Mouse (Mus musculus): ENCODE data around the gene Tas2r125.
"Not testable (repeated sequence)": the region's sequence is repeated elsewhere in the genome, so short reads cannot be mapped to it uniquely, and the experiment has no call there.

The Tas2r125 gene

GRCm38 (mm10) chr6:132909351-132909750 is at the start of gene Tas2r125:
Tas2r125 (plus strand) TSS chr6:132909651.
- no peak for DNase-seq (ENCODE audit: low spot score in 2 of 2)

GRCm38 (mm10) chr6:132867708-132868107 is 41.7 kb upstream of the Tas2r125 start, which contains the start of gene Tas2r110:
Tas2r110 (plus strand) TSS chr6:132868008.
- DNase-seq (ENCODE audit: low spot score in 2 of 2): no peak

GRCm38 (mm10) chr6:132892711-132893110 is 16.7 kb upstream of the Tas2r125 start, which contains the start of gene Tas2r113:
Tas2r113 (plus strand) TSS chr6:132893011.
- no peak for DNase-seq (ENCODE audit: low spot score in 2 of 2)

GRCm38 (mm10) chr6:132941376-132941775 is 31.9 kb downstream of the Tas2r125 start:
- not testable (repeated sequence) for DNase-seq (ENCODE audit: low spot score in 2 of 2)

- DNase-seq (ENCODE audit: low spot score in 2 of 2): no peak
Measured at GRCm38 (mm10) chr6:132950802-132951201, 41.4 kb downstream of the Tas2r125 start, which contains the start of gene Tas2r129. Tas2r129 (plus strand) TSS chr6:132951102.

- DNase-seq (ENCODE audit: low spot score in 2 of 2): no peak
Measured at GRCm38 (mm10) chr6:132957819-132958218, 48.4 kb downstream of the Tas2r125 start, which contains the start of gene Tas2r131. Tas2r131 (minus strand) TSS chr6:132957919.

Measured in spleen, postnatal 4 days (tissue).